Mouse (Mus musculus) bone marrow, adult 2 months (tissue): ENCODE measurements around the gene Washc4.

Experiments used
- CTCF ChIP-seq: fragments of 200-500 bp; IDR thresholded peaks from 2 replicates; pipeline ENCODE4 v1.5.1; 2011; ENCODE audit warnings: low read length, control low read depth; ENCODE audit not compliant: control insufficient read depth, insufficient read depth
- POLR2A ChIP-seq: fragments of 200-500 bp; IDR thresholded peaks from 2 replicates; pipeline ENCODE4 v1.6.1; 2011; ENCODE audit warnings: low read depth, mild to moderate bottlenecking, control low read depth, low read length, borderline replicate concordance; ENCODE audit not compliant: control insufficient read depth

DNA sequence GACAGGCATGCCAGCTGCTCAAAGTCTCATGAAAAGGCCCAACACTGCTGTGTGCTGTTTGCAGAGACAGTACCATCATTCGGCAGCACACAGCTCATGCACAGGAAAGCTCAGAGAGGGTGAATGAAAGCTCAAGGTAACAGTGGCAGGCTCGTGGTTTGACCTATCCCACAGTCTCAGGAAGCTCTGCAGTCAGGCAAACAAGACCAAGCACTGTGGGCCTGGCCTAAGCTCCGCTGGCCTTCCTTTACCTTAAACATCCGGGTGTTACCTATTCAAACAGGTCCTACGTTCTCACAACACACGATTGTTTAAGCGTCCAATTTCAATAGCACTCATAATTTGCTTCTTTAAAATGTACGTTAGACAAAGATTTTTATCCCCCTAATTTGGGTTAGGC, 100.6 kb downstream of the Washc4 start:
- TF ChIP-seq POLR2A, result no peak
- no peak for TF ChIP-seq CTCF
